Mouse (Mus musculus) olfactory bulb, adult 2 months (tissue): ENCODE measurements at regions not wholly inside any gene's neighbourhood (a gene's known extent, or its start where the extent isn't known, plus 50 kb on each side); places are given as distances from the start of the nearest gene placed in this dataset.

Source experiments
- H3K27ac ChIP-seq: fragments of 200-500 bp; 2 replicates; pipeline ENCODE4 v1.5.1; 2012; ENCODE audit warnings: low read depth, low read length; ENCODE audit not compliant: insufficient read depth
- H3K4me1 ChIP-seq: fragments of 200-500 bp; 2 replicates; pipeline ENCODE4 v1.6.1; 2012; ENCODE audit warnings: low read length; ENCODE audit not compliant: control insufficient read depth, insufficient read depth
- H3K4me3 ChIP-seq: fragments of 200-500 bp; 2 replicates; pipeline ENCODE4 v1.5.1; 2012; ENCODE audit warnings: mild to moderate bottlenecking, low read depth, low read length, moderate library complexity; ENCODE audit not compliant: insufficient read depth
- CTCF ChIP-seq: fragments of 200-500 bp; IDR thresholded peaks from 2 replicates; pipeline ENCODE4 v1.5.1; 2012; ENCODE audit warnings: low read depth, mild to moderate bottlenecking, low read length, moderate library complexity; ENCODE audit not compliant: insufficient read depth
- POLR2A ChIP-seq: fragments of 200-500 bp; IDR thresholded peaks from 2 replicates; pipeline ENCODE4 v1.6.1; 2012; ENCODE audit warnings: mild to moderate bottlenecking, low read depth, low read length, moderate library complexity; ENCODE audit not compliant: insufficient read depth
- WGBS: fragments of 180-500 bp; shearing (Covaris S2); methylation state at CpG from one replicate; pipeline ENCODE4 v1.1.7; 2018; 5-methylcytosine and 5-hydroxymethylcytosine counted together

- 74% methylated on average over 5 of the region's 5 CpGs for WGBS
- H3K4me3 ChIP-seq, result no peak overlapping the region
- TF ChIP-seq POLR2A (no peak), CTCF (no peak)
- no peak overlapping the region for H3K27ac ChIP-seq
- H3K4me1 ChIP-seq, result no peaks in the 10 kb centered on the region
These were observed 230.4 kb upstream of the Marcks start for GRCm38 (mm10) chr10:37368997-37369679.

DNA sequence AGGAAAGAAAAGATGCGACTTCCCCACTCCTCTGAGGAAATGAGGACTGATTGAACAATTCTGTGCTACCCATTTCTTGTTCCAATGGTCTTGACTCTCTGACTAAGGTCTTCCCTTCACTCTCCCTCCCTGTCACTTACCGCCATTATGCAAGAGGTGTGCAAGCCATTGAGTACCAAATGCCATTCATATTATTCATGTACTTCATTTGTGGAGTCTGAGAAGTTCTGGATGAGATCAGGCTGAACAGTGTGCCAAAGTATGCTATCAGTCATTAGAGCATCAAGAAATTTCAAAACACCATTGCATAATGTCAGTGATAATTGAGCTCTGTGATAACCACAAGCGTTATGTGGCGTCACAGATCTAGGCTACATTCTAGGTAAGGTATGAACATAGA is 229.1 kb upstream of the Marcks start:
- H3K27ac ChIP-seq, result no peak overlapping the region
- no peaks in the 10 kb centered on the region for H3K4me1 ChIP-seq
- H3K4me3 ChIP-seq, result no peak overlapping the region
- WGBS, result 90% methylated on average over 4 of the region's 4 CpGs
- TF ChIP-seq POLR2A, result no peak
- no peak for TF ChIP-seq CTCF

DNA sequence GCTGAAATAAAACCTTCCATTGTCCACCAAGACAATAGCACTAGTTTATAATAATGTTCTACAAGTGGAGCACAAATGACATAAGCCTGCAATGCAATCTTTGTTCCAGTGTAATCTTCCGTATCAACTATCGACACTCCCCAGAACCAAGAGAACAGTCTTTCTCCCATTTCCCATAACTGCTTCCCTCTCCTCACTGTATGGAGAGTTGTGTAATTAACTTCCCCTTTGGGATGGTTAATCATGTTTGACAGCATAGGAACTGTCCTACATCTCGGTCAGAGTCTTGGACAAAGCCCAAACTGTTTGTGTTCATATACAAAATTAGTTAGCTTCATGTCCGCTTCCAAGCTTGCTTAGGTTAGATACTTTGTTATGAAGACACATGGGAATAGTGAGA is 225.8 kb upstream of the Marcks start:
- no peak overlapping the region for H3K4me3 ChIP-seq
- no peak overlapping the region for H3K27ac ChIP-seq
- 73% methylated on average over 4 of the region's 4 CpGs for WGBS
- TF ChIP-seq POLR2A (no peak), CTCF (no peak)
- no peaks in the 10 kb centered on the region for H3K4me1 ChIP-seq

- 89% methylated on average over 3 of the region's 3 CpGs for WGBS
- TF ChIP-seq CTCF (no peak), POLR2A (no peak)
- Histone ChIP-seq H3K4me1 (no peaks in the 10 kb centered on the region), H3K4me3 (no peak overlapping the region), H3K27ac (no peak overlapping the region)
These were observed 222.3 kb upstream of the Marcks start for GRCm38 (mm10) chr10:37360985-37361384.

DNA sequence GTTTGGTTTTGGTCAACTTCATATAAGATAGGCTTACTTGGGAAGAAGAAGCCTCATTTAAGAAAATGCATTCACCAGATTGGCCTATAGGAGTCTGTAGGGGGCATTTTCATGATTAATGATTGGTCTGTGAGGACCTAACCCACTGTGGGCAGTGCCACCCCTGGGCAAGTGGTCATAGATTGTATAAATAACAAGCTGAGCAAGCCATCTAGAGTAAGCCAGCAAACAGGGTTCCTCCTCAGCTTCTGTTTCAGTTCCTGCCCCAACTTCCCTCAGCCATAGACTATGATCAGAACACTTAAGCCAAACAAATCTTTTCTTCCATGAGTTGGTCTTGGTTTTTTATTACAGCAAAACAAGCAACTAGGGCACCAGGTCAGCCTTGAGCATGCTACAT is 220.2 kb upstream of the Marcks start:
- no peak overlapping the region for H3K4me3 ChIP-seq
- H3K4me1 ChIP-seq, result no peaks in the 10 kb centered on the region
- H3K27ac ChIP-seq, result no peak overlapping the region
- TF ChIP-seq POLR2A, result no peak
- TF ChIP-seq CTCF, result no peak

GRCm38 (mm10) chr10:37358334-37358733 is 219.6 kb upstream of the Marcks start:
- TF ChIP-seq POLR2A (no peak), CTCF (no peak)
- Histone ChIP-seq H3K27ac (no peak overlapping the region), H3K4me1 (no peaks in the 10 kb centered on the region), H3K4me3 (no peak overlapping the region)
- 44% methylated on average over 5 of the region's 5 CpGs for WGBS

DNA sequence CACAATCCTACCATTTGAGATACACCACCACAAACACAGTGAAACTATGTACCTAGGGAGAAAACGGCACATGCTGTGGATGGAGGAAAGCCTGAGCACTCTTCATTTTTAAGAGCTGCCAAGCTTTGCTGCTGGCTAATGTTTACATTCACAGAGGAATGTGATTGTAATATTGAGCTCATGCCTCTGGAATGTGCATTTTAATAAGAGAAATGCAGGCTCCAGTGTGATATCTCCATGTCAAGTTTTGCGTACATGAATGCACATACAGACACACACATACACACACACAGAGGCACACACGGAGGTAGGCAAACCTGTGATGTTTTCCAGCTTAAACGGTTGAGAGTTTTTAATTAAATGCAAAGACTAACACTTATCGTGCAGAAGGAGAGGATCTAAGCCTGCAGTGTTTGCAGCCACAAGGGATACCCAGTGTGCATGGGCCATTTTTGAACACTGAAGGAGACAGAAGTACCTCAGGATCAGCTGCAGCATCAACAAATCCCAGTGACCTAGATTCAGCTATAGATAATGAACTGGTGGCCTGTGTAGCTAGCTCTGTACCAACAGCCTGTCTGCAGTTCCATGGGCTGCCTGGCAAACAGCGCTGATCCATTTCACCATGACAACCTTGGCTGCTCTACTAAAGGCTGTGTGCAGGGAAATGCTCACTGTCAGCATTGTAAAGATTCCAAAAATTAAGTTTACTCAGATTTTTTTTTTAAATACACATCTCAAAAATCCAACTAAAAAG is 218.8 kb upstream of the Marcks start:
- WGBS, result 40% methylated on average over 6 of the region's 6 CpGs
- Histone ChIP-seq H3K27ac (no peak overlapping the region), H3K4me3 (no peak overlapping the region), H3K4me1 (no peaks in the 10 kb centered on the region)
- TF ChIP-seq CTCF, result no peak
- no peak for TF ChIP-seq POLR2A

DNA sequence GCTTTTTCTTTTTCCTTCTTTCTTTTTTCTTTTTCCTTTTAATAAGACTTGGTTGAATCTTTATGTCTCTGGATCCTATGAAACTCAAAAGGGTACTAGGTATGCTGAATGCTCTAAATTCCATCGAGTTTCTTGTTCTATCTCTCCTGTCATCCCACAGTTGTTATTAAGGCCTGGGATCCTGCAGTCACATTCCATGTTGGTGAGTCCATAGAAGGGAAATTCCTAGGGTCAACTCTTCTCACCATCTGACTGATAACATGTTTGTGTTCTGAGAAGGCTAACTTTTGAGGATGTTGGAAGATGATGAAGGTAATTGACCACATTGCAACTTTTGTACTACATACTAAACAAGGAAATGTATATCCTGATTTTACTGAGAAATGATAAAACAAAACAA is 210.5 kb upstream of the Marcks start:
- WGBS, result 89% methylated on average over 1 of the region's 1 CpGs
- TF ChIP-seq POLR2A, result no peak
- no peak for TF ChIP-seq CTCF
- no peaks in the 10 kb centered on the region for H3K4me1 ChIP-seq
- H3K4me3 ChIP-seq, result no peak overlapping the region
- no peak overlapping the region for H3K27ac ChIP-seq

DNA sequence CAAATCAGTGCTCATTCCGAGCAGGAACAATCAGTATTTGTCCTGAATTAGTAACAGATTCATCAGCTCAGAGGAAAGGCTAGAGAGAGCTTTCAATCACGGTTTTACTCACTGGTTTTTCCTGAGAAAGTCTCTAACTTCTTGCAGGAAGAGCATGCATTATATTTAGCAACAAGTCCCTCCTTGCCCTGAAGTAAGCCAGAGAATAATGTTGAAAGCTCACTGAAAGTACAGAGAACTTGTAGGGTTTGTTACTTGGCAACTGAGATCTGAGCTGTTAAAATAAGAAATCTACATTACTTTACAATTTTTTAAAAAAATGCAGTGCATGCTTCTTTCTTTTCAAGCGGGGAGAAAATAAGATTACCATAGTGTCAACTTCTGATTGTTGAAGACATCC is 209.7 kb upstream of the Marcks start:
- Histone ChIP-seq H3K4me3 (no peak overlapping the region), H3K4me1 (no peaks in the 10 kb centered on the region), H3K27ac (no peak overlapping the region)
- 51% methylated on average over 3 of the region's 3 CpGs for WGBS
- TF ChIP-seq CTCF (no peak), POLR2A (no peak)
